Mouse (Mus musculus) CD4-positive helper T cell, adult 2 months (primary cell): ENCODE data around the gene Zfp329.
"Not testable (repeated sequence)": the region's sequence is repeated elsewhere in the genome, so short reads cannot be mapped to it uniquely, and the experiment has no call there.

Source experiments
- DNase-seq: peaks from one replicate; pipeline ENCODE4 v3.0.0-alpha.2; 2012; ENCODE audit warnings: low read depth, missing footprints, low spot score

The Zfp329 gene

DNA sequence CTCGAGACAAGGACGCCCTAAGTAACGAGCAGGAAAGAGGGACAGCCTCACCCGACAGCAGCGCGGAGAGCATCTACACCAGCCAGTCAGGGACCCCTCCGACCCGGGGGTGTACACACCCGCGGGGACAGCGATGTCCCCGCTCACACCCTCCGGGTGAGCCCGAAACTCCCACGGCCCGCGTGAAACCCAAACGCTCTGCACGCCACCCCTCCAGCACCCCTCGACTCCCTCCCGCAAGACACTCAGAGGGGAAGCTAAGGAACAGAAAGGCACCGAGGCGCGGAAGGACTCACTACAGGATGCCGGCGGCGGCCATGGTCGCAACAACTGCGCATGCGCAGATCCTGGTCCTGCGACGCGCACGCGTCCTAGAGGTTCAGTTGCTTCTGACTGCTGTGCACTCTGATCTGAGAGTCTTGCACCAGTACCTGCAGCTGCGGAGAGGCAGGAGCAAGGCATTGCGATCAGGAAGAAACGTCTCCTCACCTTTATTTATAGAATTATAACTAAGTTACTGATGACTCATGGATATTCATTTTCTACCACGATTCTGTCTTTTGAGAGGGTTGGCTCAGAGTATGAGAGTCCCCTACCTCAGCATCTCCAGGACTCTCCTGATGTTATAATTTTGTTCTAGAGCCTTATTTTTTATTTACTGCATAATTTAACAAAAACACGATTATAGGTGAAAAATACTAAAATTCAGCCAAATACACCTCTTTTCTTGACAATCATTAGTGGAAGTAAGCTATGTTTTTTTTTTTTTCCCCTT is at the start of gene Zfp329:
Zfp329 (minus strand) TSS at position 338 of the 775 bp plus-strand sequence.
- DNase-seq, result peak; percentile 96

DNA sequence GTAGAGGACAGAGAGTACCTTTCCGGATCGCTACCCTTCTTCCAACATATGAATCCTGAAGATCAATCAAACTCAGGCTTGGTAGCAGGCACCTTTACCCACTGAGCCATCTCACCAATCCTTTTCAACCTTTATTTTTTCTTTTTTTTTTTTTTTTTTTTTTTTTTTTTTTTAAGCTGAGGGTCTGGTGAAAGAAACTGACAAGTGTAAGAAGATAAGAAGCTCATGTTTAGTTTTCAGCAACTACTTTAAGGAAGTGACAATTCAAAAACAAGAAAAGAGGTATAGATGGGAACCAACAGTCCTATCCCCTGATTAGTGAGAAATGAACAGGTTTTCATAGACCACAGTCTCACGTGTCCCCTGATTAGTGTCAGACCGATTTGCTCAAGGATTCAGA is 17.1 kb upstream of the Zfp329 start:
- DNase-seq, result no peak

DNA sequence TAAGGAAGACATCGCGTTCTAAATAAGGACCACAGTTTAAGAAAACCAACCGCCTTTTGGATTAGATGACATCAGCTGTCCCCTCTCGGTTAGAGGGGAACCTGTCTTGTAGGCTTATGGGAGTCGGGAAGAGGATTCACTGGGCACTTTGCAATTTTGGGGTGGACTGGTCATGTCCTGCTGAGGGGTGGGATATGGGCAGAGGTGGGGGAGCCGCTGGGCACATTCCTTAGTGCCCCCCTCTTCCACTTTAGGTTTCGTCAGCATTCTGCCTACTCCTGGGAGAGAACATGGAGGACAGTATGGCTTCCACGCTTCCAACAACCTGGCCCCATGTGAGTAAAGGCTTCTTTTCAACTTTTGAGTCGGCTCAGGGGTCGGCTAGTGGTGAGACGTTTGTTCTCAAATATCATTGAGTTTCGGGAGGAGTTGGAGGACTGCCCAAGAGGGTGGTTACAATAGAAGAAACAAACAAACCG is 16.6 kb upstream of the Zfp329 start:
- no peak for DNase-seq

DNA sequence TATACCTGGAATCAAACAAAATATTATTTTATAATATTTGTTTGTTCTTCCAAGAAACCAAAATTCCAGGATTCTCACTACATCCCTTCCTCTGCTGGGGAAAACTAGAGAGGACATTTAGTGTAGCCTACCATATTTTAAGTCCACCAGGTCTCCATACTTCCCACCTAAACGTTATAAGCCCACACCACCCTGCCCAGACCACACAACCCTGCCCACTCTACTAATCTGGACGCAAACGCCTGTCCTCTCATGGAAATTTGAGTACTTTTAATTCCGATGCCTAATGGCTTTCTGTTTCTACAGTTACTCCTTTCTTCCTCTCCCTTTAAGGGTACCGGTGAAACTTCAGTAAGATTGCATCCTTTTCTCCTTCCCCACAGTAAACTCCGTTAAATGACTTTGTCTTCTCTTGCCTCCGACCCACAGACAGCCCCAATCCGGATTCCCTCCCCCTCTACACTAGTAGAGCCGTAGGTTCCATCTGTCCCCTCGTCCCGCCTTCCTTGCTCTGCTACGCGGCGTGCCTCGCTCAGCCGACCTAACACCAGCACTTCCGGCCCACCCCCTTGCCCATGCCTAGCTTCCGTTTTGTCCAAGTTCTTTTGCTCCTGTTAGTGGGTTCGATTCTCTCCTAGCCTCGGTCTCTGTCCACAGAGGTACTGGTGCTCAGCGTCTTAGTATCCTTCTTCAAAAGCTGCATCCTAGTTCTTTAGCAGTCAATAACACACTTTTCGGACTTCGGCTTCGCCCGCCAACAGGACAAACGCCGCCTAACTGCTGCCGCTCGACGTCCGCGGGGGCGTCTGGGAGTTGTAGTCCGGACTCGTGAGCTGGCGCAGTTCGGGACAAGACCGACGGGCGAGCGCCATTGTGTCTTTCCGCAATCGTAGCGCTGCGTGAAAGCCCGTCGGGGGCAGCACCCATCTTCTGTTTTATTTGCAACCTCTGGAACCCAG is 15.8 kb upstream of the Zfp329 start, which contains the start of gene Zfp110:
Zfp110 (plus strand) TSS at position 600 of the 959 bp plus-strand sequence.
- DNase-seq, result peak; percentile 94

DNA sequence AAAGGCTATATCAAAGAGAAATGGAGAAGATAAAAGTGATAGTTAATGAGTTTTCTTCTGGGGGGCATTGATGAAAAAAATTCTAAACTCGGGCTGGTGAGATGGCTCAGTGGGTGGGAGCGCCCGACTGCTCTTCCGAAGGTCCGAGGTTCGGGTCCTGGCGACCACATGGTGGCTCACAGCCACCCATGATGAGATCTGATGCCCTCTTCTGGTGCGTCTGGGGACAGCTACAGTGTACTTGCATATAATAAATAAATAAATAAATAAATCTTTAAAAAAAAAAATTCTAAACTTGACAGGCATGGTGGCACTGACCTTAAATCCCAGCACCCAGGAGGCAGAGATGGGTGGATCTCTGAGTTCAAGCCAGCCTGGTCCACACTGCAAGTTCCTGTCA is 3.1 kb downstream of the Zfp329 start:
- DNase-seq, result no peak

DNA sequence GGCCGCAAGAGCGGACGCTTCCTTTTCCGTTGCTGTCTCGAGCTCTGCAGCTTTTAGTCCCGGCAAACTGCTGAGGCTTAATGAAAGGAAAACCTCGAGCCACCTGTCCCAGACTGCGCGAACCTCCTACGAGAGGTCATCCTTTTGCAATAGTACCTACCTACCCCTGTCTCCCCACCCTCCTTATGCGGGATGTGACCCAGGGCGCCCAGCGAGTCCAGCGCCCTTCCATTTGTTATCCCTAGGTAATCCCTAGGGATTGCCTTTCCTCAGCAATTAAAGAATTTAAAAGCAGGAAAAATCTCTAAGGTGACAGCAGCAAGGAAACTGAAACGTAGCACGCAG is 15.0 kb downstream of the Zfp329 start:
- no peak for DNase-seq

DNA sequence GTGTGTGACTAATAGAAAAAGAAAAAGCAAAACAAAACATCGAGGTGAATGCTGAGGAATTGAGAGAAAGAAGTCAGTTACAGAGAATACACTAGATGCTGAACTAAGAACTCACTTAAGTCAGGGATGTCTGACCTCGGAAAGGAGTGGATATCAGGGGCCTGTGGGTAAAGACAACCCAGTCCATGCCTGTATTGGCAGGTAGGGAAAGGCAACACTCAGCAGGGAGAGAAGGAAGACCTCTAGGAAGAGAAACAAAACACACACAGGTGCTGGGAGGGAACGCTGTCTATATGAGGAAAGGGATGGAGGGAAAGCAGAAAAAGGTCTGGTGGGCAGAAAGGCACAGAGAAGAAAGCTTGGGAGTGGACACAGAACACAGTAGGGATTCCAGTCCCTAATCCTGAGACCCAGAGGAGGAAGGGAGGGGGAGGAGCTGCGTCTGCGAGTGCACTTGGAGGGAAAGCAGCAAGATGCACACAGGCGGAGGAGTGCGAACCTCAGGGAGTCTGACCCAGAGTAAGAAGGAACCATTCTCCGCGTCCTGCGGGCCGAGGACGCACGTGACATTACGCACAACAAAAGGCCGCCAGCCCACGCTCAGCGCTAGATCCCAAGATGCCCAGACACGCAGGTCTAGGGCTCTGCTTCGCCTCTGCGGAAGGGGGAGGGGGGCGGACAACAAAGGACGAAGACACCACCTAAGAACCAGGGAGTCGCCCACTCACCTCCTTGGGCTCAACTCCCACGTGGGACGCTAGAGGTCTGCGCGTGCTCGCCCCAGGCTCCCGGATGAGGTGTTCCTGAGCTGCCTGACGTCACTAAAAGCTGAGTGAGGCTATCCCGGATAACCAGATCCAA is 15.6 kb downstream of the Zfp329 start, which contains the start of gene Zscan18:
Zscan18 (minus strand) TSS at position 770 of the 861 bp plus-strand sequence.
- DNase-seq, result peak; percentile 78

DNA sequence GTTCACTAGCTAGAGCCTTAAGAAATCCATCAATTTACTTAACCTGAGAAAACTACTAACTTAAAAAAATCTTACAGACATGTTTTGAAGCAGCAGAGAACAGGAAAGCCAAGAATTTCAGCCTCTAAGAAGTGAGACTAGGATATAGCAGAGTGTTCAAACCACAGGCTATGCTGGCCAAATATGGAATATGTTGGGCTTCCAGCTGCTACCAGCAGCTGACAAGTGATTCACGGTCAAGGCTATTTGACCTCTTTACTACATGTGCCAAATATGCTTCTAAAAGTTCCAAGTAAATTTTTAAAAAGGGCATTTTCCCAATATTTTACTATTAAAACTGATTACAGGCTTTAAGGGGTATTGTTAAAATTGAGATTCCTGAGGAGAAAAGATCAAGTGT is 19.1 kb downstream of the Zfp329 start:
- no peak for DNase-seq

DNA sequence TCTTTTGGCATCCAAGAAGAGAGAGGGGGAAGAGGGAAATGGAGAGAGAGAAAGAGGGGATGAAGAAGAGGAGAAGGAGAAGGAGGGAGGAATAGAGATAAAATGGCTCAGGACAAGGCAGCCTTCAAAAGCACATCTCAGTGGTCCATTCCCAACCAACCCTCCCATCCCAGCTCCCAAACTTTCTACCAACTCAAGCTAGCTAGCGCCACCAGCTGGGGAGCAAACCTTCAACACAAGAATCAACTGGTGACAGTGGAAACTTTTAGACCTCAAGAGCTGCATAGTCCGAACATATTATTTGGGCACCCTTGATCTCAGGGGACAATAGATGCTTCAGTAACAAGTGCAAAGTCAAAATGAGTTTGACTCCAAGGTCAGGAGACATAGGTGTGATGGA is 20.7 kb downstream of the Zfp329 start:
- no peak for DNase-seq

DNA sequence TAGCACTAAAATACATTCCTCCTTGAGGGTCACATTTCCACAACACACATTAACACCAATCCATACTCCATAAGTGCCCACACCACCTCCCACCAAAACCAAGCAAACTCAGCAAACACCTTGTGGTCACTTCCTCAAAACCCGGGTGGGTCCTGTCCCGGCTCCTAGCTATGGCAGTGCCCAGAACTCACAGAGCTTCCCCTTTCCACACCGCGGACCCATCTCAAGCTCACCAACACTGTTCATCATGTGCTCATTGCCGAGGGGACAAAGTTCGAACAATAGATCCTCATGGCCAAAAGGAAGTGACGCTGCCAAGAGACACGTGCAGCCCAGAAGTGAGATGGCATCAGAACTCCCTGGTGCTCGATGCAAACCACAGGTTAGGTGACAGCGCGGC is 26.0 kb downstream of the Zfp329 start:
- DNase-seq, result not testable (repeated sequence)

DNA sequence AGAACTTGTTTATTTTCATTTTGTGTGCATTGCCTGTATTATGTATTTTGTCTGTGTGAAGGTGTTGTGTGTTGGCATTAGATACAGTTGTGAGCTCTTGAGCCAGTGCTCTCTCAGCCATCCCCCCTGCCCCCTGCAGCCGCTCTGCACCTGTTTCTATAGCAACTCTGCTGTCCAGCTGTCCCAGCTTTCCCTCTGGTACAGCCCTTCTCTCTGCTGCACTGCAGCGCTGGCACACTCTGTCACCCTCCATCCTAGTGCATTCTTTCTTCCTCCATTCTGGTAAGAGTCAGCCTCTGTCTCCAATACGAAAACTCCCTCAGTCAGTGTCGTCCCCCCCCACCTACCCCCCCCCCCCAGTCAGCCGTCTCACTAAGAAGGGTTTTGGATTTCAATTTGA is 30.6 kb downstream of the Zfp329 start:
- no peak for DNase-seq

DNA sequence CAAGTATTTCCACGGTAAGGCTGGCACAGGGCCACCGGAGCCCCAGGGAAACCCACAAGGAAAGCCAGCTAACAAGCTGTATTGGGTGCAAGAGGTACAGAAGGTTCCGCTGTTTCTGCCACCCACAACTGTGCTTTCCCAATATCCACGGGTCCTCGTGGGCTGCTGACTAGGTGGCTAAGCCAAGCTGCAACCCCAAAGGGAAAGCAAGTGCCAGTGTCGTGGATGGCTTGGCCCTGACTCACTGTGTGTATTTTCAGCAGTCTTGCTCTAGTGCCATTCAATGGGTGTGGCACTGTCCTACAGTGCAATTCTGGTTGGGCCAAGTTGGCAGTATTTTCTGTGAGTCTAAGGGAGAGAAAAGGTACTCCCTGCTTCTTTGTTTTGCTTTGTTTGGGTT is 31.3 kb downstream of the Zfp329 start:
- DNase-seq, result no peak

DNA sequence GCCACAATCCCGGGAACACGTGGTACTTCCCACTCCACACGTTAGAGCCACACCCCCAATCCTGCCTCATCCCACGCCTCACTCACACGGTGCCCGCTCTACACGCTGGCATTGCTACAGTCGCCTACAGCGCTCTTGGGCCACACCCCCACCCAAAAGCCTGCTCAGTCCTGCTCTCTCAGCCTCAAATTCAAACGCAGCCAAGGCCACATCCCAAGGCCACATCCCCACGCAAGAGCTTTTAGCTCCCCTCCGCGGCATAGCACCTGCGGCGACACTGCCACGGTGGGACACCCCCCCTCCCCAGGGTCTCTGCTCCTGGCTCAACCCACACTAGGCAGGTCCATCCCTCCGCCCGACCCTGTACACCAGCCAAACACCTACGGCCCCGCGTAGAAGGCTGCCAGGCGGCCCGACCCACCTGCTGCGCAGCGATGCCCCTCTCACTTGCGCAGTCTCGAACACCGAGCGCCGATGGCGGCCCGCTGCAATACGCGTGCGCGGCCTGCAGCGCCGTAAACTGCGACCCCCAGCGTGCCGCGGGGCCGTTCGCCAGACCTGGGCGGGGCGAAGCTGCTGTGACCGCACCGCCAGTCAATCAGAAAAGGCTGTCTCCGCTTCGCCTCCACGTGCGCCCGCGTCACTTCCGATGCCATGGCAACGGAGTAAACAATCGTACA is 38.4 kb downstream of the Zfp329 start:
- DNase-seq, result peak; percentile 81

DNA sequence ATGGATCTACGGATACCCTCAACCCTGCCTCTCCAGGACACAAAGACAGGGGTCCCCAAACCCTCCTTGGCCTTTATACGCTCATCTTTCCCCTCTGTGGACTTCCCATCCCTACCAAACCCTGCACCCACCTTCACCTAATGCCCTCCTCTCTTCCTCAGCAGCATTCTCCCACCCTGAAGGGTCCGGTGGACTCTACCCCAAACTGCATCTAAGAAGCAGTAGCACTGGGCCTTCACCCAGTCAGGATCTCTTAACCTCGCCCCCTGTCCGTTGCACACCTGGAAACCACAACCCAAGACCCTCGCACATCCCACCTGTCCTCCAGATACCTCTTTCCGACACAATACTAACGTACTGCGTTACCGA is 38.9 kb downstream of the Zfp329 start:
- no peak for DNase-seq

DNA sequence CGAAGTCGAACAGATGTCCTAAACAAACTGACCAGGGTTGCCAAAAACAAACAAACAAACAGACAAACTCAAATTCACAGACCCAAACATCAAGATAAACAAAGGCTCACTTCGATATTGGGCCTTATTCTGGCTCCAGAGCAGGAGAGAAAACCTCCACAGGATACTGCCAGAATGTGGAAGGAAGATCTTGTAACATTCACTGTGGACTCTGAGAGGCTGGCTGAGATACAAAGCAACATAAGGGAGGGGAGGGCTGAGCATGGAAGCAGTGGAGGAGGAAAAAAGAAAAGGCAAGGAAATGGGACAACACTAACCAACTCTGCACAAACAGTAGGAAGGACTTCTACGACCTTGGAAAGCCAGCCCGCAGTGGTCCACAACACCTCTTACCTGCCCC is 39.5 kb downstream of the Zfp329 start:
- DNase-seq, result no peak

DNA sequence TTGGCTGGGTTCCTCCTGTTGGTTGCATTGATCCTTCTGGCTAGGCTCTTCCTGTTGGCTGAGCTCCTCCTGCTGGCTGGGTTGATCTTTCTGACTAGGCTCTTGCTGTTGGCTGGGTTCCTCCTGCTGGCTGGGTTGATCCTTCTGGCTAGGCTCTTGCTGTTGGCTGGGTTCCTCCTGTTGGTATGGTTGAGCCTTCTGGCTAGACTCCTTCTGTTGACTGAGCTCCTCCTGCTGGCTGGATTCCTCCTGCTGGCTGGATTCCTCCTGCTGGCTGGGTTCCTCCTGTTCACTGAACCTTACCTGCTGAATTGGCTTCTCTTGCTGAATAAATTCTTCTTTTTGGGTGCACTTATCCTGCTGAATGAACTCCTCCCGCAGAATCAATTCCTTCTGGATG is 44.1 kb downstream of the Zfp329 start:
- DNase-seq, result no peak

DNA sequence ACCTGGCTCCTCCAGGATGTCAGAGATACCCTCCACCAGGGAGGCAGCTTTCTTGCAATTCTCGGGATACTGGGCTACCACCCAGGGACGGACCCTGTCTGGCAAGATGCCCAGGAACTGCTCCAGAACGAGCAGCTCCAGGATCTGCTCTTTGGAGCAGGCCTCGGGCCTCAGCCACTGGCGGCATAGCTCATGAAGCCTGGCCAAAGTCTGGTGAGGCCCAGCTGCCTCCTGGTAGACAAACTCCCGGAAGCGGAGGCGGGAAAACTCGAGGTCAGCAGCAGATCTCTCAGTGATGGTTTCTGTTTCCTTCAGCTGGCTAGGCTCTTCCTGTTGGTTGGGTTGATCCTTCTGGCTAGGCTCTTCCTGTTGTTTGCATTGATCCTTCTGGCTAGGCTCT is 44.5 kb downstream of the Zfp329 start:
- DNase-seq, result no peak
